Mouse (Mus musculus) embryonic fibroblast, embryonic 13.5 days (primary cell): Measurements from ENCODE around the gene Ppwd1. TPM values are rescaled to one million over a fixed set of nuclear protein-coding genes. Genes with fewer than 3 reads are reported as not detected.
"Not testable (repeated sequence)": the region's sequence is repeated elsewhere in the genome, so short reads cannot be mapped to it uniquely, and the experiment has no call there.

Experiments
- H3K27ac ChIP-seq: 2 replicates; pipeline ENCODE4 v1.5.1; 2012; ENCODE audit warnings: low read length, control low read depth, inconsistent platforms; ENCODE audit not compliant: insufficient read depth
- H3K4me1 ChIP-seq: 2 replicates; pipeline ENCODE4 v1.6.1; 2011; ENCODE audit warnings: low read length; ENCODE audit not compliant: control insufficient read depth, insufficient read depth
- H3K4me3 ChIP-seq: 2 replicates; pipeline ENCODE4 v1.5.1; 2011; ENCODE audit warnings: mild to moderate bottlenecking, control low read depth, low read length; ENCODE audit not compliant: insufficient read depth
- CTCF ChIP-seq: IDR thresholded peaks from 2 replicates; pipeline ENCODE4 v1.5.1; 2011; ENCODE audit warnings: mild to moderate bottlenecking, control low read depth, low read length, moderate library complexity, borderline replicate concordance; ENCODE audit not compliant: insufficient read depth
- POLR2A ChIP-seq: IDR thresholded peaks from 2 replicates; pipeline ENCODE4 v1.6.1; 2011; ENCODE audit warnings: low read depth, mild to moderate bottlenecking, control low read depth, low read length, moderate library complexity
- polyA plus RNA-seq: library from polyadenylated mRNA; stranded (reverse); fragments of >200 nt; gene quantifications from 2 replicates; pipeline ENCODE4 v1.2.4, GENCODE M21; 2011; ENCODE audit warnings: low read depth; ENCODE audit not compliant: missing spikeins, insufficient read length

Gene Ppwd1
- polyA plus RNA-seq, result 14.7 and 20.8 TPM in 2 replicates

DNA sequence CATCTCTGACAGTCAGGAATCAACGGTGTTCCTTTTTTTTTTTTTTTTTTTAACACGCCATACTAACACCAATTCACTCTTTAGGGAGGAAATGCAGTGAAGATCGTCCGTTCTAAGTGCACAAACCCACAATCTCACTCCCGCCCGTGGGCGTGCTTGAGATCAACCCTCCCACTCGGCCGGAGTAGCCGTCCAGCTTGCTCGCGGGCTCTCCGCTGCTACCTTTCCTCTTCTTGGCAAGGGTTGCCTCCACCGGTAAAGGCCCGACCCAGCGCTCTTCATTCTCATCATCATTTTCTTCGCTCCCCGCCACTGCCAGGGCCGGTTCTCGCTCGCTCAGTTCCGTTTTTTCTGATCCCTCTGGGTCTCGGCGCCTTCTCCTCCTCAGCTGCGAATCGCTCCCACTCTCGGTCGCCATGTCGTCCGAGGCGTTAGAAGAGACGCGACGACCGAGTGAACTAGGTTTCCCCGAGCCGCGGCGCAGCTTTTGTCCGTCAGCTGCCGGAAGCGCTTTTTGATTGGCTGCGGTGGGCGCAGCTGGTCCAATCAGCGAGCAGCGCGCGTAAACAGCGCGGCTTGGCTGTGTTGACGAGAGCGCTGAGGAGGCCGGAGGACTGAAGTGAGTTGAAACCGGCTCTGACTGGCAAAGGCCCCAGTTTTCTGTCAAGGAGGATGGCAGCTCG, at the start of gene Ppwd1, which contains the start of gene Cenpk:
TSS of gene Ppwd1 (minus strand) at position 460 of the 683 bp plus-strand sequence.
TSS of gene Cenpk (plus strand) at position 228 of the 683 bp plus-strand sequence.
- peak within 1 kb of the TSS; percentile 94 for H3K27ac ChIP-seq
- H3K4me1 ChIP-seq, result peaks cover 2% of the 10 kb centered on the region; the same call in 1 of the 2 replicates
- no peak for TF ChIP-seq CTCF
- TF ChIP-seq POLR2A, result peak; percentile 96
- peak within 1 kb of the TSS; percentile 94 for H3K4me3 ChIP-seq

DNA sequence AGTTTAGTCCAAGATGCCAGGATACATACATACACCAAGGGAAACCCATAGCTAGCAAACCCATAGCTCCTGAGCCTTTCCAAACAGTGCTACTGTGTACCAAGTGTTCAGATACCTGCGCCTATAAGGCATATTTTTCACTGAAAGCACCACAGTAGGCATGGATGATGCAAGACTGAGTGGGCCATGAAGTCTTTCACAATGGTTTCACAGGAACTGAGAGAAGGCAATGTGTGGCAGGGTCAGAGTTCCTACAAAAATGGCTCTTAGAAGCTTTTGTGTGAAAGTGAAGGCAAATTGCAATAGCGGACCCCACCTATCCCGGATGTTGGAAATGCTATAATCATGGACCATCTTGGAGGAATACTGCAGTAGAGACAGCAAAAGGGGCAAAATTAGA, 30.4 kb upstream of the Ppwd1 start:
- no peak overlapping the region for H3K27ac ChIP-seq
- no peak overlapping the region for H3K4me3 ChIP-seq
- TF ChIP-seq POLR2A (no peak), CTCF (no peak)
- H3K4me1 ChIP-seq, result no peaks in the 10 kb centered on the region

DNA sequence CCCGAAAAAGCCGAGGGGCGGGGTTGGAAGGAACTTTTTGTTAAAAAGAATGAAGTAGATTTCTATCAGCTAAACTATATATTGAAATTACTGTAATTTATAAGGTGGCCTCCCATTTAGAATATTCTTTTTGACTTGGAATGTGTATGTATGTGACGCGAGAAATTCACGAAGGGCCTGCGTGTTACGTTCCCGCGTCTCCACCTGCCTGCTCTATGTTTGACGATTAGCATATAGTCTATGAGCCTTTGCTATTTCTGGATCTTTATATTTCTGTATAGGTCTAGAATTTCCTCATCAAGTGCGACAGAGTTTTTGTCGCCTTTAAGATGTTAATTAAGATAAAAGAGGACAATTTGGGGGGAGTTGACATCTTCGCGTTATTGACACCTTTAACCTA, 538 bp upstream of the Ppwd1 start:
- no peak for TF ChIP-seq POLR2A
- TF ChIP-seq CTCF, result no peak
- Histone ChIP-seq H3K4me1 (peaks cover 2% of the 10 kb centered on the region; the same call in 1 of the 2 replicates), H3K4me3 (peak overlapping the region; percentile 88), H3K27ac (no peak overlapping the region)

DNA sequence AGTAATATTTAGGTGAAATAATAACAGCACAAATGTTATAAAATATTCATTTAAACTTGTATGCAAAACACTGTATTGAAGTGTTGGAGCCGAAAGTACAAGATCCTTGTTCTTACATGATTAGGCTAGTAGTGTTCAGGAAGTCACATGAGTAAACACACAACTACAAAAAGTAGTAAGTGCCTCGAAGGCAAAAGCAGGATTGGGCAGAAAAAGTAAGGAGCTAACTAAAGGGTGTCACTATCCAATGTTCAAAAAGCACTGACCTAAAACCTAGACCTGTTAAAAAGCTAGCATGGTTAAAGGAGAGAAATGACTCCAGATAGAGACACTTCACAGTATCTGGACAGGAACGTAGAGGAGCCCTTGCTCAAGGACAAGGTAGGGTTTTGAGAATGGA, 1.2 kb downstream of the Ppwd1 start:
- Histone ChIP-seq H3K27ac (no peak overlapping the region), H3K4me3 (peak overlapping the region; percentile 94), H3K4me1 (peaks cover 2% of the 10 kb centered on the region; the same call in 1 of the 2 replicates)
- TF ChIP-seq POLR2A (no peak), CTCF (no peak)

DNA sequence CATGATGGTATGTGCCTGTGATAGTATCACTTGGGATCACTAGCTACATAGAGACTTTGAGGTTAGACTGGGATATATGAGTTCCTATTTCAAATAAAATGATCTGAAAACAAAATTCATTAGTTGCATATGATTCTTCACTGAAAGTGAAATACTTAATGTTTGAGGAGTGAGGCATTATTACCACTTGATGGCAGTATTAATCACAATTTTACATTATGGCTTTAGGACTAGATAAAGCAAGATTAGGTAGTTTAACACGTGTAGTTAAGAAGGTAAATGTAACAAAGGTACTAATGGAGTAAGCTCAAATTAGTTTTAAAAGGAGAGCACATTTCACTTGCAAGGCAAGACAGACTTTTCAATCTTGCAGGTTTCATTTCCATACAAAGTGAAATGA, 24.3 kb downstream of the Ppwd1 start:
- peaks cover 4% of the 10 kb centered on the region for H3K4me1 ChIP-seq
- H3K27ac ChIP-seq, result no peak overlapping the region
- no peak overlapping the region for H3K4me3 ChIP-seq
- no peak for TF ChIP-seq POLR2A
- no peak for TF ChIP-seq CTCF

DNA sequence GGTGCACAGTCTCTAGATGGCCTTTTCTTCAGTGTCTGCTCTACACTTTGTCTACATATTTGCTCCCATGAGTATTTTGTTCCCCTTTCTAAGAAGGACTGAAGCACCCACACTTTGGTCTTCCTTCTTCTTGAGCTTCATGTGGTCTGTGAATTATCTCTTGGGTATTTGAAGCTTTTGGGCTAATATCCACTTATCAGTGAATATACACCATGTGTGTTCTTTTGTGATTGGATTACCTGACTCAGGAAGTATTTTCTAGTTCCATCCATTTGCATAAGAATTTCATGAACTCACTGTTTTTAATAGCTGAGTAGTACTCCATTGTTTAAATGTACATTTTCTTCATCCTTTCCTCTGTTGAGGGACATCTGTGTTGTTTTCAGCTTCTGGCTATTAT, 32.8 kb downstream of the Ppwd1 start:
- not testable (repeated sequence) for H3K4me1 ChIP-seq, H3K4me3 ChIP-seq, H3K27ac ChIP-seq

DNA sequence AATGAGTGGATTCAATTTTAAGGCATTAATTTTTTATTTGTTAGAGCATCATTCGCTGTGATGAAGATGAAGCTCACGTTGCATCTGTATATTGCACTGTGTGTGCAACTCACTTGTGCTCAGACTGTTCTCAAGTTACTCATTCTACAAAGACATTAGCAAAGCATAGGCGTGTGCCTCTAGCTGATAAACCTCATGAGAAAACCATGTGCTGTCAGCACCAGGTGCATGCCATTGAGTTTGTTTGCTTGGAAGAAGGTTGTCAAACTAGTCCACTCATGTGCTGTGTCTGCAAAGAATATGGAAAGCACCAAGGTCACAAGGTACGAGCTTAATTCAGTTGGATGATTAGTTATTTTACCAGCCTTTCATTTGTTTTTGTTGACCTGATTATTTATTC, 41.3 kb downstream of the Ppwd1 start:
- no peak overlapping the region for H3K27ac ChIP-seq
- TF ChIP-seq POLR2A (no peak), CTCF (no peak)
- no peaks in the 10 kb centered on the region for H3K4me1 ChIP-seq
- no peak overlapping the region for H3K4me3 ChIP-seq

DNA sequence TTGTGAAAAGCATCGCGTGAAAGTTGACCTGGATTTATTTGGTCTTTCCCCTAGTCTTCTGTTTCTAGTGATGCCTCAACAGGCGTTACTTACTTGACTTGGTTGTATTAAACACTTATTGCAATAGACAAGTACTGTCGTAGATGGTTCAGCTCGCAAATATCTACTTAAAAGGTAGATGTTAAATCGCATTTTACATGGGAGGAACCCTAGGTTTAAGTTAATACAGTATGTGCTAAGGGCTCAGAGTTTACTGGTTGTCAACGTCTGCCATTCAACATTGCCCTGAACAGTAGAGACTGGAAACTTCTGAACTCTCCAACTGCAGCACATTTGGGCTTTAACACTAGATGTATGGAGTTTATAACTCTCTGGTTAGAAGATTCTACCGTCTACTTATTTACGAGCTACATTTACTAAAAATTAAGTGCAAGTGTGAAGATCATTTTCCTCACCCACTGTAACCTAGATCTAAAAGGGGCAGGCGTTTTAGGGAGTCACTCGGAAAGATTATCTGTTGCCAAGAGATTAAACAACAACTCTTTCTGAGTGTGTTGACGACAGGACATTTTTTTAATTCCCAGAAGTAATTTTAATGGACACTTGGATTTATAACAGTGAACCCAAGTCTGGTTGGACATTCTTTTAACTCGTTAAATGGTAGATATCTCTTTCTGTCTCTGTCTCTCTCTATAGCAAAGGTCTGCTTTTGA, 49.3 kb downstream of the Ppwd1 start:
- Histone ChIP-seq H3K4me1 (no peaks in the 10 kb centered on the region; the same call in 1 of the 2 replicates), H3K27ac (no peak overlapping the region), H3K4me3 (peak overlapping the region; percentile 93)
- TF ChIP-seq POLR2A, result no peak
- no peak for TF ChIP-seq CTCF

DNA sequence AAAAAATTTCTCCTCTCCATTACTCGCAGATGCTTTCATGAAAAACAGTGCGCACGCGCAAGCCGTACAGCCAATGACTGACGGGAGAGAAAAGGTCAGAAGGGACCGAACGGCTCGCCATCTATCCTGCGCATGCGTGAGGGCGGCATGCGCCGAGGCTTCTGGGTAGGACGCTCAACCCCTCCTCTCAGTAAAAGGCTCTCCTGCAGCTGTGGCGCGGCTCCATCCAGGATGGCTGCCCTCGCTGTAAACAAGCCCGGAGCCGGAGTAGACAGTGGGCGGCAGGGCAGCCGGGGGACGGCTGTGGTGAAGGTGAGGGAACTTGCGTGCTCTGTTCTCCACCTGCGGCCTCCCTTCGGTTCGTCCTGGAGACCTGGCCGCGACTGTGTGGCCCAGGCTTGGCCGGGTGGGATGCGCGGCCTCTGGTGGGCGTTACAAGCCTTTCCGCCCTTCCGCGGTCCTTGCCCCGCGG, 50.0 kb downstream of the Ppwd1 start, which contains the start of gene Trim23:
TSS of gene Trim23 (plus strand) at position 148 of the 472 bp plus-strand sequence.
- TF ChIP-seq POLR2A (peak; percentile 96), CTCF (no peak)
- Histone ChIP-seq H3K4me1 (no peaks in the 10 kb centered on the region; the same call in 1 of the 2 replicates), H3K27ac (peak within 1 kb of the TSS; percentile 66), H3K4me3 (peak within 1 kb of the TSS; percentile 93)
